In the genomic region with DNA sequence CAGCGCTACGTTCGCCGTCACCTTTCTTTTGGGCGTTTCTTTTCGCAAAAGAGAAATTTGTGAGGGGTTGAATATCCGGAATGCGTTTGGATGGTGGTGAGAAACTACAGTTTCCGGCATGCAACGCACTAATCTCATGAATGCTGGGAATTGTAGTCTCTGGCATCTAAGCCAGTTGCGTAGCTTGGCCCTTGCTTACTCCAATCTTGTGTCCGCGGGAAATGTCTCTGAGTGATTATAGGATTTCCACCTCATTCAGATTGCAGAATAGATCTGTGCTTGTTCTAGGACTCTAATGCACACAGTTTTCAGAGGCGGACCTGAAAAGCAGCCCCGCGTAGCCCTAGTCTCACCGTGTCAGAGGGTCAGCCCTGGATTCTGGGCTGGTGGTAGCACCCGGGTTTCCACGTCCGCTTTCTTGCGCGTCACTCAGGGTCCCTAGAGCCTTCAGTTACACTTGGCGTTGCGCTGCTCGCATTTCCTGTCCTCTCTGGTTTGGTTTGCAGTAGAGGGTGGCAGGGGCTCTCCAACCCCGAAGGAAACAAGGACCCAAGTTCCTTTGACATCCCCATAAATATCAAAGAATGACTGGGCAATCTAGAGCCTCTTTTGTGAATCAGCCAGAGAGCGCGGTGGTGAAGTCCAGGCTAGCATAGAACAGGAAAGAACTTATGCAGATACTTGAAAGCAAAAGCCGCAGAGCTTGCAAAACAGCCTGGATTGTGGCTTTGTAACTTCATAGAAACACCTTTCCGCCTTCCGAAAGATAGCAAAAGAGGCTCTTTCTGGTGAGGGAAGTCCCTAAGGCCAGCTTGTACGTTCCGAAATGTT, we compare ENCODE assay signal across 8 mouse cellular contexts. TPM values are rescaled to one million over a fixed set of nuclear protein-coding genes. Genes with fewer than 3 reads are reported as not detected.
DNase-seq lines count a peak whose midpoint lies in the region; ATAC-seq and TF ChIP-seq lines count a peak whose summit lies in the region.

No protein-coding gene starts in this region.

- intact Hi-C loops in heart, postnatal 14 days (cut with DNase I): loop anchor here (5.0 to 10.0 kb wide), 2 partner anchors 71 to 401 kb away; a partner anchor contains a TSS

- H3K9me3 ChIP-seq in limb, embryonic 12.5 days: no peaks in the 10 kb centered on the region
- no peaks in the 10 kb centered on the region for H3K9me3 ChIP-seq in midbrain, embryonic 12.5 days

- peak; percentile 81 to 88 for DNase-seq in cerebellum, postnatal 25 days
- no peak for DNase-seq in cerebellum, adult 11 months
- peak; percentile 89 for DNase-seq in adrenal gland, adult 2 months
- DNase-seq in fat pad, adult 2 months (ENCODE audit: extremely low read depth, low read depth, low spot score): peak; percentile 83
- peak; percentile 72 to 78 for DNase-seq in heart, postnatal 14 days
- peak; percentile 75 to 94 for DNase-seq in spleen, adult 2 months (ENCODE audit: low read depth in 1 of 2, low spot score in 2 of 2)

- peak overlapping the region; percentile 58 for H3K9ac ChIP-seq in limb, embryonic 12.5 days (replicated peaks)
- peak overlapping the region; percentile 68 for H3K9ac ChIP-seq in midbrain, embryonic 12.5 days (replicated peaks)

- peak overlapping the region; percentile 84 for H3K4me3 ChIP-seq in limb, embryonic 12.5 days (replicated peaks)
- H3K4me3 ChIP-seq in midbrain, embryonic 12.5 days: peak overlapping the region; percentile 73
- peak overlapping the region; percentile 83 for H3K4me3 ChIP-seq in spleen, adult 2 months (ENCODE audit: extremely low read depth, insufficient read depth, insufficient read length)

- peak; percentile 27; the same call in 1 of the 2 replicates for TF ChIP-seq POLR2A in spleen, adult 2 months (IDR thresholded peaks at IDR 0.05; ENCODE audit: low read depth, low read length)

- H3K36me3 ChIP-seq in limb, embryonic 12.5 days: peaks cover 29% of the 10 kb centered on the region
- peaks cover 26% of the 10 kb centered on the region for H3K36me3 ChIP-seq in midbrain, embryonic 12.5 days
- H3K36me3 ChIP-seq in spleen, adult 2 months (ENCODE audit: control insufficient read depth, insufficient read depth, low read length): peaks cover 17% of the 10 kb centered on the region

- no peak for TF ChIP-seq CTCF in spleen, adult 2 months (IDR thresholded peaks at IDR 0.05; ENCODE audit: extremely low read depth, insufficient read depth, insufficient read length, insufficient replicate concordance)

- ATAC-seq in limb, embryonic 12.5 days (ENCODE audit: insufficient number of reproducible peaks, insufficient read depth, low FRiP score, low TSS enrichment, low read depth): peak; percentile 86
- ATAC-seq in midbrain, embryonic 12.5 days (ENCODE audit: low FRiP score, low read depth): peak; percentile 84

- peaks cover 31% of the 10 kb centered on the region for H3K4me1 ChIP-seq in limb, embryonic 12.5 days (replicated peaks)
- peaks cover 34% of the 10 kb centered on the region for H3K4me1 ChIP-seq in midbrain, embryonic 12.5 days
- peaks cover 7% of the 10 kb centered on the region; the same call in 1 of the 2 replicates for H3K4me1 ChIP-seq in spleen, adult 2 months (ENCODE audit: control insufficient read depth, insufficient read depth, insufficient read length)

- H3K4me2 ChIP-seq in limb, embryonic 12.5 days: peak overlapping the region; percentile 95
- H3K4me2 ChIP-seq in midbrain, embryonic 12.5 days (replicated peaks): peak overlapping the region; percentile 59

- WGBS in limb, embryonic 12.5 days: 4% methylated on average over 33 of the region's 33 CpGs
- WGBS in midbrain, embryonic 12.5 days: 5% methylated on average over 33 of the region's 33 CpGs
- under 1% methylated on average over 33 of the region's 33 CpGs for WGBS in spleen, adult 2 months

- peak overlapping the region; percentile 94 for H3K27ac ChIP-seq in limb, embryonic 12.5 days
- peak overlapping the region; percentile 93 for H3K27ac ChIP-seq in midbrain, embryonic 12.5 days (replicated peaks)
- peak overlapping the region; percentile 99 for H3K27ac ChIP-seq in spleen, adult 2 months (ENCODE audit: insufficient read depth, low read length)

- H3K27me3 ChIP-seq in limb, embryonic 12.5 days: no peaks in the 10 kb centered on the region
- H3K27me3 ChIP-seq in midbrain, embryonic 12.5 days: no peaks in the 10 kb centered on the region
- H3K27me3 ChIP-seq in spleen, adult 2 months (ENCODE audit: control insufficient read depth, insufficient read depth, low read length): no peaks in the 10 kb centered on the region

RNA-seq across cellular contexts. Expression of a gene that starts 0.5 kb away (rescaled TPM):
- total RNA-seq in adrenal gland, adult 2 months (2021): 1 to 10 TPM; 1.6 to 2.5 TPM
- polyA plus RNA-seq in adrenal gland, adult 2 months (2012; rRNA removed): 1.0 and 1.5 TPM in 2 replicates
- total RNA-seq in heart, postnatal 14 days (2021): 1 to 10 TPM; 1.4 TPM
- 2.1 and 2.5 TPM in 2 replicates for polyA plus RNA-seq in limb, embryonic 12.5 days (2016; fragmentation: Nextera tagmentation; extraction: Ambion mirVana)
- polyA plus RNA-seq in midbrain, embryonic 12.5 days (2016; fragmentation: Nextera tagmentation; extraction: Ambion mirVana): 3.0 and 3.5 TPM in 2 replicates
- 0.43 and 0.58 TPM in 2 replicates for polyA plus RNA-seq in spleen, adult 2 months (2012; rRNA removed)

RNA-seq across cellular contexts. Expression of a gene that starts 0.8 kb away (rescaled TPM):
- total RNA-seq in adrenal gland, adult 2 months (2021): 100 to 1,000 TPM; 691 to 855 TPM
- polyA plus RNA-seq in adrenal gland, adult 2 months (2012; rRNA removed): 9.6 and 15.2 TPM in 2 replicates
- total RNA-seq in heart, postnatal 14 days (2021): 100 to 1,000 TPM; 220 to 280 TPM
- polyA plus RNA-seq in limb, embryonic 12.5 days (2016; fragmentation: Nextera tagmentation; extraction: Ambion mirVana): 588 and 626 TPM in 2 replicates
- polyA plus RNA-seq in midbrain, embryonic 12.5 days (2016; fragmentation: Nextera tagmentation; extraction: Ambion mirVana): 452 and 458 TPM in 2 replicates
- polyA plus RNA-seq in spleen, adult 2 months (2012; rRNA removed): 24.2 and 26.6 TPM in 2 replicates

RNA-seq across cellular contexts. Expression of a gene that starts 57.6 kb away (rescaled TPM):
- total RNA-seq in adrenal gland, adult 2 months (2021): 10 to 100 TPM; 20.1 to 23.6 TPM
- not detected in 2 replicates for polyA plus RNA-seq in adrenal gland, adult 2 months (2012; rRNA removed)
- total RNA-seq in heart, postnatal 14 days (2021): 10 to 100 TPM in 1 of 2 experiments, 1 to 10 TPM in 1; 7.2 to 12.1 TPM
- polyA plus RNA-seq in limb, embryonic 12.5 days (2016; fragmentation: Nextera tagmentation; extraction: Ambion mirVana): not detected in 2 replicates
- polyA plus RNA-seq in midbrain, embryonic 12.5 days (2016; fragmentation: Nextera tagmentation; extraction: Ambion mirVana): not detected in 2 replicates
- not detected in 2 replicates for polyA plus RNA-seq in spleen, adult 2 months (2012; rRNA removed)

Comparison
In these comparisons a context has a peak if more than half of its experiments do, and no peak if none do; other contexts are left out.
1. RNA of a gene that starts 0.8 kb away (polyA plus RNA-seq): 588 to 626 TPM in limb, embryonic 12.5 days and 452 to 458 TPM in midbrain, embryonic 12.5 days; 24.2 to 26.6 TPM in spleen, adult 2 months and 9.6 to 15.2 TPM in adrenal gland, adult 2 months; every median in the first group is over 10 times any median in the second.
2. Peak in every context shown above with its lines, with median percentiles within 50 percentile points of each other: H3K27ac ChIP-seq and H3K4me3 ChIP-seq.